Mouse (Mus musculus) lung, postnatal 0 days (tissue): Measurements from ENCODE around the gene Cask. TPM values are rescaled to one million over a fixed set of nuclear protein-coding genes. Genes with fewer than 3 reads are reported as not detected.
"Not testable (repeated sequence)": the region's sequence is repeated elsewhere in the genome, so short reads cannot be mapped to it uniquely, and the experiment has no call there.

ENCODE experiments used
- ATAC-seq: fragments of 200-750 bp; cut with Nextera tagmentation; 2 replicates; pipeline ENCODE4 v1.8.0; 2017; ENCODE audit warnings: moderate library complexity
- DNase-seq: peaks from one replicate; pipeline ENCODE4 v3.0.0-alpha.2; 2016; ENCODE audit warnings: low spot score
- H3K27ac ChIP-seq: fragments of 300-500 bp; sonication (generic); 2 replicates; pipeline ENCODE4 v1.5.1; 2014; ENCODE audit warnings: antibody characterized with exemption, mild to moderate bottlenecking, low read length, mixed read lengths
- H3K27me3 ChIP-seq: fragments of 300-500 bp; sonication (generic); replicated peaks from 2 replicates; pipeline ENCODE4 v1.6.1; 2014; ENCODE audit warnings: low read length, mixed read lengths; ENCODE audit not compliant: insufficient read depth
- H3K36me3 ChIP-seq: fragments of 300-500 bp; sonication (generic); 2 replicates; pipeline ENCODE4 v1.6.1; 2014; ENCODE audit warnings: low read length, mixed read lengths; ENCODE audit not compliant: insufficient read depth
- H3K4me1 ChIP-seq: fragments of 300-500 bp; sonication (generic); 2 replicates; pipeline ENCODE4 v1.6.1; 2014; ENCODE audit warnings: antibody characterized with exemption, low read depth, low read length, mixed read lengths; ENCODE audit not compliant: insufficient read depth
- H3K4me2 ChIP-seq: fragments of 300-500 bp; sonication (generic); replicated peaks from 2 replicates; pipeline ENCODE4 v1.6.1; 2014; ENCODE audit warnings: low read depth, mild to moderate bottlenecking, low read length, moderate library complexity, mixed read lengths
- H3K4me3 ChIP-seq: fragments of 300-500 bp; sonication (generic); 2 replicates; pipeline ENCODE4 v1.5.1; 2014; ENCODE audit warnings: low read depth, low read length
- H3K9ac ChIP-seq: fragments of 300-500 bp; sonication (generic); replicated peaks from 2 replicates; pipeline ENCODE4 v1.6.1; 2014; ENCODE audit warnings: low read depth, mild to moderate bottlenecking
- H3K9me3 ChIP-seq: fragments of 300-500 bp; sonication (generic); 2 replicates; pipeline ENCODE4 v1.6.1; 2016; ENCODE audit warnings: low read length, mixed read lengths
- CTCF ChIP-seq: IDR thresholded peaks from 2 replicates; pipeline ENCODE4 v1.5.1; 2016; ENCODE audit warnings: antibody characterized with exemption, mild to moderate bottlenecking
- EP300 ChIP-seq: IDR thresholded peaks from 2 replicates; pipeline ENCODE4 v1.6.1; 2016; ENCODE audit warnings: antibody characterized with exemption, mild to moderate bottlenecking, control low read depth
- WGBS: fragments of 180-500 bp; shearing (Covaris S2); extraction: QIAGEN DNeasy Blood & Tissue Kit; methylation state at CpG from one replicate; pipeline ENCODE4 v1.1.7; 2014; 5-methylcytosine and 5-hydroxymethylcytosine counted together
- polyA plus RNA-seq: library from polyadenylated mRNA; unstranded; fragments of >200 nt; fragmentation: Nextera tagmentation; extraction: Ambion mirVana; gene quantifications from 2 replicates; pipeline ENCODE4 v1.2.1, GENCODE M21; 2015

Gene Cask
- polyA plus RNA-seq, 1 experiment from 2014 or later, result 10.3 TPM

DNA sequence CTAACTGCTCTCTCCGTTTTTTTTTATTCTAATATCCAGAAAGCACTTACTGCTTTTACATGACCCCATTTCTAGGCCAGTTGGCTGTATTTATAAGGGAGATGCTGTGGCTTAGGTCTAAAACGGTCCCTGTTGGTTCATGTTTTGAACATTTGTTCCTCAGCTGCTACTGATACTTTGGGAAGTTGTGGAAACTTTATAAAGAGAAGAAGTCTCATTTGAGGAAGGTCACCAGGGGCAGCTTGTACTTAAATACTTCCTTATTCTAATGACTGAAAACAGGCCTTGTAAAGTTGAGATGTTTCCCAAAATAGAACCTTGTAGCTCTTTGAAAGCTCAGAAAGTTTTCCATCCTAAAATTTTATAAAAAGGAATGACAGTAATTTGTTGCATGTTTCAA, 52.4 kb downstream of the Cask start:
- no peaks in the 10 kb centered on the region for H3K4me1 ChIP-seq
- H3K4me3 ChIP-seq, result no peak overlapping the region
- no peak overlapping the region for H3K9ac ChIP-seq
- WGBS, result 70% methylated on average over 2 of the region's 2 CpGs
- TF ChIP-seq EP300 (no peak), CTCF (no peak)
- no peak for ATAC-seq
- H3K27me3 ChIP-seq, result no peaks in the 10 kb centered on the region
- DNase-seq, result peak; percentile 9
- H3K9me3 ChIP-seq, result no peaks in the 10 kb centered on the region
- no peaks in the 10 kb centered on the region for H3K36me3 ChIP-seq
- no peak overlapping the region for H3K4me2 ChIP-seq
- no peak overlapping the region for H3K27ac ChIP-seq

DNA sequence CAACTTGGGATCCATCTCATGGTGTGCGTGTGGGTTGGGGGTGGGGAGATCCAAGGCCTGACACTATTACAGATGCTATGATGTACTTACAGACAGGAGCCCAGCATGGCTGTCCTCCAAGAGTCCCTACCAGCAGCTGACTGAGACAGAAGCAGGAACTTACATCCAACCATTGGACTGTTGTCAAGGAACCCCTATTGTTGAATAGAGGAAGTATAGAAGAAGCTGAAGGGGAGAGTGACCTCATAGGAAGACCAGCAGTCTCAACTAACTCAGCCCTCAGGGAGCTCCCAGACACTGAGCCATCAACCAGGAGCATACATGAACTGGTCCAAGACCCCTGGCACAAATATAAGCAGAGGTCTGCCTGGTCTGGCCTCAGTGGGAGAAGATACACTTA, 85.5 kb downstream of the Cask start:
- ATAC-seq, result no peak
- H3K27ac ChIP-seq, result no peak overlapping the region
- peak; percentile 4 for DNase-seq
- TF ChIP-seq EP300 (no peak), CTCF (no peak)
- H3K9me3 ChIP-seq, result no peaks in the 10 kb centered on the region
- H3K36me3 ChIP-seq, result no peaks in the 10 kb centered on the region
- no peak overlapping the region for H3K9ac ChIP-seq
- no peaks in the 10 kb centered on the region for H3K27me3 ChIP-seq
- no peaks in the 10 kb centered on the region for H3K4me1 ChIP-seq
- H3K4me3 ChIP-seq, result no peak overlapping the region
- 100% methylated on average over 1 of the region's 1 CpGs for WGBS
- H3K4me2 ChIP-seq, result no peak overlapping the region

DNA sequence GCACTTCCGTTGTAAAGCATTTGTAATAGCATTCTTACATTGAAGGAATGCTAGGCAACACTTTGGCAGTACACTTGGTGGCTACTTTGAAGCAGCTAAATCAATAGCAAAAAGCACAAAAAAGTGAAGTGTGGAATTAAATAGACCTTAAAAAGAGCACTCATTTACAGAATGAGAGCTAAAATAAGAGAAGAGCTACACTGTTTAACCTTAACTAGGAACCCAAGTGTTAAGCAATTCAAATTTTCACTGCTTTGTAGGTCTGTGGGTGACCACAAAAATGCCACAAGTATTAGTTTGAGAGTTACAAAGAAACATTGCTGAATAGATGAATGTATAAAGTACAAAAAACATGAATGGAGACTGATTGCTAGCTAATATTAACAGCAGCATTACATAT, 86.1 kb downstream of the Cask start:
- peak; percentile 68 for ATAC-seq
- Histone ChIP-seq H3K27me3 (no peaks in the 10 kb centered on the region), H3K4me2 (no peak overlapping the region), H3K4me1 (no peaks in the 10 kb centered on the region), H3K9me3 (no peaks in the 10 kb centered on the region), H3K4me3 (no peak overlapping the region), H3K27ac (no peak overlapping the region), H3K36me3 (no peaks in the 10 kb centered on the region), H3K9ac (no peak overlapping the region)
- TF ChIP-seq CTCF (no peak), EP300 (peak; percentile 47; the same call in 1 of the 2 replicates)
- WGBS, result 48% methylated on average over 1 of the region's 1 CpGs
- DNase-seq, result peak; percentile 53

DNA sequence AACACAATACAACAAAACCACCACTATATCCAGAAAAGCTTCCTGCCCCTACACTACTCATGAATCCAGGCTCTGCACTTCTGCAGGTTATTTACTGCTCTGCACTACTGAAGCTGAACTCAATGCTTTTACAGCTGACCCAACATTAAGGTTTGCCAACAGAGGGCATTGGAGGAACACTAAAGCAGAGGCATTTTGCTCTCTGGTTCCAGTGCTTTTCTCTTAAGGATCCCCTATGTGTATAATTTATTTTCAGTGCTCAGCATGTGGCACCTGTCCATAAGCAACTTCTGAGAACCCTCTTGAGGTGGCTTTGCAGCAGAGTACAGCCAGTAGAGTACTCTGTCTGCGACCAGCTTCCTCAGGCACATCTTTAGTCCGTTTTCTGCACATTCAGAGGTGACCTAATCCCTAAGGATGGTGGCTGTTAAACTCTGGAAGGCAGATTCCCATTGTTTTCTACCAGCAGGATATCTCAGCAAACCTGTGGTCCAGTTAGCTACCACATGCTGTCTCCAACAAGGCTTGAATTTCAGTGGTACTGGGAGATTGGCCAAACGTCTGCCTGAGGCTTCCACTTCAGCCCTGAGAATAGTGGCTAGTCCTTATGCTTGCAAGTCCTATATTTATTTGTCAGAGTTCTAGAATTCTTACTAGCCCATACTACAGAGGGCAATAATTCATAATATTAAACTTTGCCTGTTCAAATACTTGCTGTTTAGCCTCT, 93.7 kb downstream of the Cask start:
- TF ChIP-seq EP300 (no peak), CTCF (peak; percentile 57)
- Histone ChIP-seq H3K4me1 (no peaks in the 10 kb centered on the region), H3K9ac (no peak overlapping the region), H3K36me3 (no peaks in the 10 kb centered on the region), H3K27me3 (no peaks in the 10 kb centered on the region), H3K9me3 (no peaks in the 10 kb centered on the region), H3K4me2 (no peak overlapping the region), H3K27ac (no peak overlapping the region), H3K4me3 (no peak overlapping the region)
- WGBS, result 19% methylated on average over 3 of the region's 3 CpGs
- ATAC-seq, result peak; percentile 60
- peak; percentile 58 for DNase-seq

DNA sequence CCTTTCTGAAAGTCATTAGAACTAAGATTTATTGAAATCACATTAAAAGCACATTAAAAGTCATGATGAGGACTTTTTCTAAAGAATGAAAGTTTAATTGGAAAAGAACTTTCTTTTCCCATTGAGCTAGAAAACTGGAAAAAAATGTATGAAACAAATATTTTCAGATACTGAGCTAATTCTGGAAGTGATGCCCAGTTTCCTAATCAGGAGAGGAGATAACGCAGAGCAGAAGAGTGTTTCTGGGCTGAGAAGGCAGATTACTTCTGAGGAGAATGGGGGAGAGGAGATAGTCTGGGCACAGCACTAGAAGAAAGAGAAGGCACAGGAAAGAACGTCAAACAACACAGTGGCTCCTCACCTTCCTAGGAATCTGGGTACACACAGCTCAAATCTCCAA, 110.1 kb downstream of the Cask start:
- H3K4me2 ChIP-seq, result no peak overlapping the region

DNA sequence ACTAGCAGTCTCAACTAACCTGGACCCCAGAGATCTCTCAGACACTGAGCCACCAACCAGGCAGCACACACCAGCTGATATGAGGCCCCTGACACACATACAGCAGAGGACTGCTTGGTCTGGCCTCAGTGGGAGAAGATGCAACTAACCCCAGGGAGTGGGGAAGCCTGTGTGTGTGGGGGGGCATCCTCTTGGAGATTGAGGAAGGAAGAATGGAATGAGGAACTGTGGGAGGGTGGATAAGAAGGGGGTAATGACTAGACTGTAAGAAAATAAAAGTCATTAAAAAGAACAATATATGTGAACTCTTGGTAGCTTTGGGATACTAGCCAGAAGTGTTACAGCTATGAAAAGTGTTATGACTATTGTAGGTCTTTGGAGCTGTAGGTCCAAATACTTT, 120.4 kb downstream of the Cask start:
- H3K9ac ChIP-seq, H3K4me1 ChIP-seq, H3K27ac ChIP-seq, H3K4me2 ChIP-seq, H3K9me3 ChIP-seq, H3K4me3 ChIP-seq, H3K27me3 ChIP-seq, H3K36me3 ChIP-seq, DNase-seq, ATAC-seq: not testable (repeated sequence)

More for the DNA sequence above, 110.1 kb downstream of the Cask start:
- Histone ChIP-seq H3K27ac (no peak overlapping the region), H3K36me3 (no peaks in the 10 kb centered on the region), H3K4me1 (no peaks in the 10 kb centered on the region), H3K9me3 (no peaks in the 10 kb centered on the region), H3K4me3 (no peak overlapping the region), H3K9ac (no peak overlapping the region), H3K27me3 (no peaks in the 10 kb centered on the region)
- no peak for DNase-seq
- no peak for ATAC-seq
- 35% methylated on average over 2 of the region's 2 CpGs for WGBS
- TF ChIP-seq EP300 (no peak), CTCF (no peak)
